Mouse (Mus musculus): ENCODE data around the gene Plcb4. TPM values are rescaled to one million over a fixed set of nuclear protein-coding genes. Genes with fewer than 3 reads are reported as not detected.
A peak's percentile ranks its signal among the peaks of the same experiment; 100 is the strongest.
"Not testable (repeated sequence)": the region's sequence is repeated elsewhere in the genome, so short reads cannot be mapped to it uniquely, and the experiment has no call there.

Gene Plcb4
- polyA plus RNA-seq, 1 experiment from 2014 or later: 8.6 TPM

GRCm38 (mm10) chr2:135891686-135892085 is 232.9 kb downstream of the Plcb4 start:
- ATAC-seq (replicated peaks; ENCODE audit: low FRiP score, low read depth) (no peak), DNase-seq (ENCODE audit: low spot score) (no peak)
- Histone ChIP-seq H3K27me3 (ENCODE audit: insufficient read depth, low read length) (no peaks in the 10 kb centered on the region), H3K9me3 (replicated peaks; ENCODE audit: low read length) (no peaks in the 10 kb centered on the region), H3K27ac (no peak overlapping the region), H3K36me3 (ENCODE audit: insufficient read depth, low read length) (no peaks in the 10 kb centered on the region), H3K4me3 (replicated peaks; ENCODE audit: low read depth, low read length) (no peak overlapping the region), H3K4me1 (replicated peaks; ENCODE audit: insufficient read depth, low read length) (no peaks in the 10 kb centered on the region), H3K4me2 (ENCODE audit: low read length) (no peak overlapping the region), H3K9ac (ENCODE audit: low read depth, low read length) (no peak overlapping the region)
- 88% methylated on average over 5 of the region's 5 CpGs for WGBS
- no peak for TF ChIP-seq CTCF (IDR thresholded peaks at IDR 0.05; ENCODE audit: low read depth)

- DNase-seq (ENCODE audit: low spot score) (no peak), ATAC-seq (replicated peaks; ENCODE audit: low FRiP score, low read depth) (0 out of 2 replicates have a peak, but pooled peaks have one; percentile 57)
- Histone ChIP-seq H3K4me3 (replicated peaks; ENCODE audit: low read depth, low read length) (no peak overlapping the region), H3K9ac (ENCODE audit: low read depth, low read length) (no peak overlapping the region), H3K27me3 (ENCODE audit: insufficient read depth, low read length) (no peaks in the 10 kb centered on the region), H3K4me1 (replicated peaks; ENCODE audit: insufficient read depth, low read length) (no peaks in the 10 kb centered on the region), H3K4me2 (ENCODE audit: low read length) (no peak overlapping the region), H3K27ac (no peak overlapping the region), H3K36me3 (ENCODE audit: insufficient read depth, low read length) (no peaks in the 10 kb centered on the region), H3K9me3 (replicated peaks; ENCODE audit: low read length) (no peaks in the 10 kb centered on the region)
- 78% methylated on average over 2 of the region's 2 CpGs for WGBS
- no peak for TF ChIP-seq CTCF (IDR thresholded peaks at IDR 0.05; ENCODE audit: low read depth)
These were observed 235.8 kb downstream of the Plcb4 start for GRCm38 (mm10) chr2:135894582-135894981.

GRCm38 (mm10) chr2:135898025-135898424 is 239.2 kb downstream of the Plcb4 start:
- Histone ChIP-seq H3K27ac (no peak overlapping the region), H3K4me3 (replicated peaks; ENCODE audit: low read depth, low read length) (no peak overlapping the region), H3K4me2 (ENCODE audit: low read length) (no peak overlapping the region), H3K9me3 (replicated peaks; ENCODE audit: low read length) (no peaks in the 10 kb centered on the region), H3K4me1 (replicated peaks; ENCODE audit: insufficient read depth, low read length) (no peaks in the 10 kb centered on the region), H3K9ac (ENCODE audit: low read depth, low read length) (no peak overlapping the region), H3K27me3 (ENCODE audit: insufficient read depth, low read length) (no peaks in the 10 kb centered on the region), H3K36me3 (ENCODE audit: insufficient read depth, low read length) (no peaks in the 10 kb centered on the region)
- DNase-seq (ENCODE audit: low spot score) (no peak), ATAC-seq (replicated peaks; ENCODE audit: low FRiP score, low read depth) (no peak)
- 77% methylated on average over 4 of the region's 4 CpGs for WGBS
- TF ChIP-seq CTCF (IDR thresholded peaks at IDR 0.05; ENCODE audit: low read depth): no peak

- not testable (repeated sequence) for H3K4me2 ChIP-seq (ENCODE audit: low read length); H3K27me3 ChIP-seq (ENCODE audit: insufficient read depth, low read length); H3K36me3 ChIP-seq (ENCODE audit: insufficient read depth, low read length); H3K9ac ChIP-seq (ENCODE audit: low read depth, low read length); H3K4me1 ChIP-seq (replicated peaks; ENCODE audit: insufficient read depth, low read length); H3K4me3 ChIP-seq (replicated peaks; ENCODE audit: low read depth, low read length); H3K9me3 ChIP-seq (replicated peaks; ENCODE audit: low read length); ATAC-seq (replicated peaks; ENCODE audit: low FRiP score, low read depth); DNase-seq (ENCODE audit: low spot score); H3K27ac ChIP-seq
- 92% methylated on average over 4 of the region's 4 CpGs for WGBS
These were observed 241.1 kb downstream of the Plcb4 start for GRCm38 (mm10) chr2:135899931-135900330.

- H3K27ac ChIP-seq: no peak overlapping the region
- no peaks in the 10 kb centered on the region for H3K4me1 ChIP-seq (replicated peaks; ENCODE audit: insufficient read depth, low read length)
- H3K9ac ChIP-seq (ENCODE audit: low read depth, low read length): no peak overlapping the region
- ATAC-seq (replicated peaks; ENCODE audit: low FRiP score, low read depth) (no peak), DNase-seq (ENCODE audit: low spot score) (no peak)
- H3K4me3 ChIP-seq (replicated peaks; ENCODE audit: low read depth, low read length): no peak overlapping the region
- TF ChIP-seq CTCF (IDR thresholded peaks at IDR 0.05; ENCODE audit: low read depth): no peak
- H3K4me2 ChIP-seq (ENCODE audit: low read length): no peak overlapping the region
- 80% methylated on average over 4 of the region's 4 CpGs for WGBS
- H3K9me3 ChIP-seq (replicated peaks; ENCODE audit: low read length): no peaks in the 10 kb centered on the region
- no peaks in the 10 kb centered on the region for H3K27me3 ChIP-seq (ENCODE audit: insufficient read depth, low read length)
- H3K36me3 ChIP-seq (ENCODE audit: insufficient read depth, low read length): no peaks in the 10 kb centered on the region
These were observed 242.2 kb downstream of the Plcb4 start for GRCm38 (mm10) chr2:135901015-135901414.

- no peak for ATAC-seq (replicated peaks; ENCODE audit: low FRiP score, low read depth)
These were observed 245.5 kb downstream of the Plcb4 start for GRCm38 (mm10) chr2:135904262-135904661.

GRCm38 (mm10) chr2:135904791-135905190 is 246.0 kb downstream of the Plcb4 start:
- ATAC-seq (replicated peaks; ENCODE audit: low FRiP score, low read depth): no peak
- H3K4me1 ChIP-seq (replicated peaks; ENCODE audit: insufficient read depth, low read length): no peaks in the 10 kb centered on the region
- no peak overlapping the region for H3K4me3 ChIP-seq (replicated peaks; ENCODE audit: low read depth, low read length)
- WGBS: 85% methylated on average over 4 of the region's 4 CpGs
- no peak for TF ChIP-seq CTCF (IDR thresholded peaks at IDR 0.05; ENCODE audit: low read depth)
- H3K27ac ChIP-seq: no peak overlapping the region
- H3K9me3 ChIP-seq (replicated peaks; ENCODE audit: low read length): no peaks in the 10 kb centered on the region
- H3K9ac ChIP-seq (ENCODE audit: low read depth, low read length): no peak overlapping the region
- no peaks in the 10 kb centered on the region for H3K27me3 ChIP-seq (ENCODE audit: insufficient read depth, low read length)
- no peaks in the 10 kb centered on the region for H3K36me3 ChIP-seq (ENCODE audit: insufficient read depth, low read length)
- DNase-seq (ENCODE audit: low spot score): no peak
- H3K4me2 ChIP-seq (ENCODE audit: low read length): no peak overlapping the region

More at GRCm38 (mm10) chr2:135904262-135904661, 245.5 kb downstream of the Plcb4 start:
- no peak for DNase-seq (ENCODE audit: low spot score)
- Histone ChIP-seq H3K4me2 (ENCODE audit: low read length) (no peak overlapping the region), H3K27ac (no peak overlapping the region), H3K9me3 (replicated peaks; ENCODE audit: low read length) (no peaks in the 10 kb centered on the region), H3K27me3 (ENCODE audit: insufficient read depth, low read length) (no peaks in the 10 kb centered on the region), H3K4me1 (replicated peaks; ENCODE audit: insufficient read depth, low read length) (no peaks in the 10 kb centered on the region), H3K9ac (ENCODE audit: low read depth, low read length) (no peak overlapping the region), H3K36me3 (ENCODE audit: insufficient read depth, low read length) (no peaks in the 10 kb centered on the region), H3K4me3 (replicated peaks; ENCODE audit: low read depth, low read length) (no peak overlapping the region)
- no peak for TF ChIP-seq CTCF (IDR thresholded peaks at IDR 0.05; ENCODE audit: low read depth)
- 76% methylated on average over 4 of the region's 4 CpGs for WGBS

Measured in kidney, postnatal 0 days (tissue).